Mouse (Mus musculus) liver, postnatal 0 days (tissue): ENCODE data around the gene Fkbp8. TPM values are rescaled to one million over a fixed set of nuclear protein-coding genes. Genes with fewer than 3 reads are reported as not detected.
A peak's percentile ranks its signal among the peaks of the same experiment; 100 is the strongest.

Experiments used
- ATAC-seq: fragments of 200-750 bp; cut with Nextera tagmentation; 2 replicates; pipeline ENCODE4 v1.8.0; 2017; ENCODE audit warnings: mild to moderate bottlenecking, moderate library complexity
- DNase-seq: peaks from one replicate; pipeline ENCODE4 v3.0.0-alpha.2; 2016
- H3K27ac ChIP-seq: fragments of 300-500 bp; sonication (generic); 2 replicates; pipeline ENCODE4 v1.5.1; 2014; ENCODE audit warnings: antibody characterized with exemption, moderate library complexity, mild to moderate bottlenecking, low read depth
- H3K27me3 ChIP-seq: fragments of 300-500 bp; sonication (generic); 2 replicates; pipeline ENCODE4 v1.6.1; 2014; ENCODE audit warnings: low read length, control low read depth, mixed read lengths; ENCODE audit not compliant: insufficient read depth
- H3K36me3 ChIP-seq: fragments of 300-500 bp; sonication (generic); replicated peaks from 2 replicates; pipeline ENCODE4 v1.6.1; 2014; ENCODE audit warnings: mild to moderate bottlenecking, control low read depth, low read length, moderate library complexity, mixed read lengths; ENCODE audit not compliant: insufficient read depth
- H3K4me1 ChIP-seq: fragments of 300-500 bp; sonication (generic); 2 replicates; pipeline ENCODE4 v1.6.1; 2014; ENCODE audit warnings: antibody characterized with exemption, mild to moderate bottlenecking, control low read depth; ENCODE audit not compliant: insufficient read depth
- H3K4me2 ChIP-seq: fragments of 300-500 bp; sonication (generic); 2 replicates; pipeline ENCODE4 v1.6.1; 2014; ENCODE audit warnings: low read depth, mild to moderate bottlenecking, low read length, moderate library complexity, mixed read lengths
- H3K4me3 ChIP-seq: fragments of 300-500 bp; sonication (generic); 2 replicates; pipeline ENCODE4 v1.5.1; 2014; ENCODE audit warnings: low read depth, low read length
- H3K9ac ChIP-seq: fragments of 300-500 bp; sonication (generic); replicated peaks from 2 replicates; pipeline ENCODE4 v1.6.1; 2014; ENCODE audit warnings: mild to moderate bottlenecking, moderate library complexity
- H3K9me3 ChIP-seq: fragments of 300-500 bp; sonication (generic); 2 replicates; pipeline ENCODE4 v1.6.1; 2016; ENCODE audit warnings: mild to moderate bottlenecking, control low read depth, low read length, mixed read lengths
- CTCF ChIP-seq: sonication (generic); IDR thresholded peaks from 2 replicates; pipeline ENCODE4 v1.5.1; 2016; ENCODE audit warnings: antibody characterized with exemption, low read depth
- EP300 ChIP-seq: IDR thresholded peaks from 2 replicates; pipeline ENCODE4 v1.6.1; 2016; ENCODE audit warnings: antibody characterized with exemption, low read depth, mild to moderate bottlenecking
- WGBS: fragments of 180-500 bp; shearing (Covaris S2); extraction: QIAGEN DNeasy Blood & Tissue Kit; methylation state at CpG from one replicate; pipeline ENCODE4 v1.1.7; 2014; ENCODE audit not compliant: insufficient replicate concordance; 5-methylcytosine and 5-hydroxymethylcytosine counted together
- polyA plus RNA-seq: library from polyadenylated mRNA; unstranded; fragments of >200 nt; fragmentation: Nextera tagmentation; extraction: Ambion mirVana; gene quantifications from 2 replicates; pipeline ENCODE4 v1.2.1, GENCODE M21; 2015

Fkbp8 gene
- polyA plus RNA-seq, 1 experiment from 2014 or later: 141 TPM

DNA sequence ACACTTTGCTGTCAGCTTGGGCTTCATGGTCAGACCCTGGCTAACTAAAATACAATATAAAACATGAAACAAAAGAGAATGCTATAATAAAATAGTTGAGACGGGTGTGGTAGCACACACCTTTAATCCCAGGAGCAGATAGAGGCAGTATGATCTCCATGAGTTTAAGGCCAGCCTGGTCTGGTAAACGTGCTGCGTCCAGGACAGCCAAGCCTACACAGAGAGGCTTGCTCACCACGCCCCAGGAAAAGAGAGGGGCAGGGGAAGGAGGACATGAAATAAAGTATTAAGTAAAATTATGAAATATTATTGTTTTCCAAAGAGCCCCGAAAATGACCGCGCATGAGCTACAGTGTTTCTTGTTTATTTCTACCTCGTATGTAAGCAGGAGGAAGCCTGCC lies 413 bp upstream of the Fkbp8 start:
- Histone ChIP-seq H3K9ac (peak overlapping the region; percentile 99), H3K27me3 (no peaks in the 10 kb centered on the region), H3K27ac (peak overlapping the region; percentile 97), H3K4me1 (peaks cover 41% of the 10 kb centered on the region), H3K4me2 (peak overlapping the region; percentile 64), H3K4me3 (peak overlapping the region; percentile 90), H3K36me3 (peaks cover 16% of the 10 kb centered on the region), H3K9me3 (no peaks in the 10 kb centered on the region)
- 0% methylated on average over 8 of the region's 8 CpGs for WGBS
- ATAC-seq (no peak), DNase-seq (no peak)
- TF ChIP-seq EP300 (no peak), CTCF (no peak)

DNA sequence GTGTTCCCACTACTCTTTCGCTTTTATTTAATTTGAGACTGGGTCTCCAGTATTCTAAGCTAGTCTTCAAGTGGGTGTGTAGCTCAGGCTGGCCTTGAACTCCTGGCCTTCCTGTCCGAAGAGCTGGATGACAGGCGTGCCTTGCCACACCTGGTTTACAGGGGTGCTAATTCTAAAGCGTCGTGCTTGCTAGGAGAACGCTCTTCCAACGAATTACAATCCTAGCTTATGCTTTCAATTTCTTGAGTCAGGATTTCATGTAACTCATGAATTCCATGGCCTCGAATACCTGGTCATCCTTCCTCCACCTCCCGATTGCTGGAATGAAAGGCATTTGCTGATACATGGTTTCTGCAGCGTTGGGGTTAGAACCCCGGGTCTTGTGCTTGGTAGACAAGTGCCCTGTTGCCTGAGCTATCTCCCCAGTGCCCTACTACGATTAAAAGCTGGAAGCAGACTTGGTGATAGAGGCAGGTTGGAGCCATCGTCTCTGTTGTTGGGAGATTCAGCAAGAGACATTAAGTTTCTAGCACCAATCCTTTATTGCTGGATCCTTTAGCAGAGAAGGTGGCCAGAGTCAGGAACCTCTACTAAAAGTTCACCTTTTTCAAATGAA lies 766 bp downstream of the Fkbp8 start:
- Histone ChIP-seq H3K27ac (peak overlapping the region; percentile 97), H3K4me3 (peak overlapping the region; percentile 90), H3K9me3 (no peaks in the 10 kb centered on the region), H3K4me1 (peaks cover 36% of the 10 kb centered on the region), H3K4me2 (peak overlapping the region; percentile 64), H3K9ac (peak overlapping the region; percentile 99), H3K27me3 (no peaks in the 10 kb centered on the region), H3K36me3 (peaks cover 25% of the 10 kb centered on the region)
- no peak for DNase-seq
- 11% methylated on average over 13 of the region's 13 CpGs for WGBS
- ATAC-seq: no peak
- TF ChIP-seq EP300 (no peak), CTCF (no peak)

DNA sequence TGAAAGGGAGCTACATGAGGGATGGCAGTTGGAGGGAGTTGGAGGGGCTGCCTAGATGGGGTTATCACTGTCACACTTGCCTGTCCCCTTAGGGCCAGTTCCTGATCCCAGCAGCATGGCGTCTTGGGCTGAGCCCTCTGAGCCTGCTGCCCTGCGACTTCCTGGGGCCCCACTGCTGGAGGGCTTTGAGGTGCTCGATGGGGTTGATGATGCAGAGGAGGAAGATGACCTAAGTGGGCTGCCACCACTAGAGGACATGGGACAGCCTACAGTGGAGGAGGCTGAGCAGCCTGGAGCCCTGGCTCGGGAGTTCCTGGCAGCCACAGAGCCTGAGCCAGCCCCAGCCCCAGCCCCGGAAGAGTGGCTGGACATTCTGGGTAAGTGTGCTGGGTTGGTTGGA lies 1.8 kb downstream of the Fkbp8 start:
- peaks cover 30% of the 10 kb centered on the region for H3K4me1 ChIP-seq

DNA sequence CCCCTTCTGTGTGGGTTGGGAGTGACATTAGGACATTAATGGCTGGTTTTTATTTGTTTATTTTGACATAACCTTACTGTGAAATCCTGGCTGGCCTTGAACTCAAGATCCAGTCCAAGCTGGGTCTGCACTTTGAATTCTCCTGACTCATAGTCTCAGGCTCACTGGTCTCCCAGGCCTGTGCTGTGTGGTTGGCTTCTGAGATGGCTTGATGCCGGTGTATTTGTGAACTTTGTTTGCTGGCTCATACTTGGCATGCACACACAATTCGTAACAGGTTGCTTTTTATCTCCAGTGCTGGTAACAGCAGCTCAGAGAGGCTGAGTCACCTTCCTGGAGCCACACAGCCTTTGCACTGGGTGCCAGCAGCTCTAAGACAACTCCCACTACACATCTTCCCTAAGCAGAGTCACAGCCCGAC lies 2.2 kb downstream of the Fkbp8 start:
- no peak for TF ChIP-seq EP300
- Histone ChIP-seq H3K4me3 (peak overlapping the region; percentile 90), H3K4me2 (peak overlapping the region; percentile 64; the same call in 1 of the 2 replicates), H3K27me3 (no peaks in the 10 kb centered on the region), H3K27ac (peak overlapping the region; percentile 86), H3K36me3 (peaks cover 38% of the 10 kb centered on the region), H3K9me3 (no peaks in the 10 kb centered on the region), H3K9ac (peak overlapping the region; percentile 55), H3K4me1 (peaks cover 30% of the 10 kb centered on the region)
- 64% methylated on average over 3 of the region's 3 CpGs for WGBS
- ATAC-seq (peak; percentile 55), DNase-seq (no peak)

More for the DNA sequence above, 1.8 kb downstream of the Fkbp8 start:
- H3K9me3 ChIP-seq: no peaks in the 10 kb centered on the region
- ATAC-seq: peak; percentile 4
- no peak for DNase-seq
- TF ChIP-seq EP300 (no peak), CTCF (no peak)
- H3K36me3 ChIP-seq: peaks cover 34% of the 10 kb centered on the region
- 38% methylated on average over 5 of the region's 5 CpGs for WGBS
- no peaks in the 10 kb centered on the region for H3K27me3 ChIP-seq
- H3K4me2 ChIP-seq: peak overlapping the region; percentile 64
- H3K27ac ChIP-seq: peak overlapping the region; percentile 86
- peak overlapping the region; percentile 55 for H3K9ac ChIP-seq
- peak overlapping the region; percentile 90 for H3K4me3 ChIP-seq

DNA sequence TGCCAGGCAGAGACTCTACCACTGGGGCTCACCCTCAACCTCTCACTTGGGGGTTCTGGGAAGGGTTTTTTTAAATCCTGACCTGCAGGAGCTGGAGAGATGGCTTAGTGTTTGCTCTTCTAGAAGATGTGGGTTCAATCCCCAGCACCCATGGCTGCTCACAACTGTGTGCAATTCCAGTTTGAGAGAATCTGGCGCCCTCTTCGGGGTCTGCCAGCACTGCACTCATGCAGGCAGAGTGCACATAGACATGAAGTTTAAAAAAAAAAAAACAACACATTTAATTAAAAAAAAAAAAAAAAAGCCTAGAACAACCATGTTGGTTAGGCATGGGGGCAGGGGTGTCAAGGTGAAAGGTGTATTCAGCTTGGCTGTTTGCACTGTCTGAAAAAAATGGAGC lies 2.8 kb downstream of the Fkbp8 start:
- Histone ChIP-seq H3K27ac (peak overlapping the region; percentile 86), H3K27me3 (no peaks in the 10 kb centered on the region), H3K4me1 (peaks cover 30% of the 10 kb centered on the region), H3K4me2 (0 out of 2 replicates have a peak overlapping the region, but pooled peaks have one; percentile 64), H3K9ac (no peak overlapping the region), H3K36me3 (peaks cover 41% of the 10 kb centered on the region), H3K4me3 (no peak overlapping the region), H3K9me3 (no peaks in the 10 kb centered on the region)
- DNase-seq (no peak), ATAC-seq (no peak)
- TF ChIP-seq EP300 (no peak), CTCF (peak; percentile 27; the same call in 1 of the 2 replicates)
- 87% methylated on average over 2 of the region's 2 CpGs for WGBS

DNA sequence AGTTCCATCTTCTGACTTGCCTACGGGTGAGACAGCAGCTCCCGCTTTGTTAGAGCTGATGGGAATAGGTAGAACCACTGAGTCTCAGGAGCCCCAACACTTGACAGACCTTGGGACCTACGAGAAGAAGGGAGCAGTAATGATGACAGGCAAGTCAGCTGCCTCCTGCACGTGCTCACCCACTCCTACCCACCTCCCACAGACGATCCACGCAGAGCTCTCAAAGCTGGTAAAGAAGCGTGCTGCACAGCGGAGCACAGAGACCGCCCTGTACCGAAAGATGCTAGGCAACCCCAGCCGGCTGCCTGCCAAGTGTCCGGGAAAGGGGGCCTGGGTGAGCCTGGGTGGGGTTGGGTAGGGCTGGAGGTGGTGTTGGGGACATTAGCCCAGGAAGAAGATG lies 6.8 kb downstream of the Fkbp8 start:
- Histone ChIP-seq H3K4me2 (no peak overlapping the region), H3K4me3 (no peak overlapping the region), H3K27ac (no peak overlapping the region), H3K4me1 (peaks cover 17% of the 10 kb centered on the region), H3K36me3 (peaks cover 59% of the 10 kb centered on the region), H3K9ac (no peak overlapping the region), H3K9me3 (no peaks in the 10 kb centered on the region), H3K27me3 (no peaks in the 10 kb centered on the region)
- no peak for DNase-seq
- no peak for ATAC-seq
- TF ChIP-seq CTCF: no peak
- no peak for TF ChIP-seq EP300
- WGBS: 90% methylated on average over 12 of the region's 12 CpGs
